Mouse (Mus musculus): ENCODE measurements around the gene Ninj1. TPM values are rescaled to one million over a fixed set of nuclear protein-coding genes. Genes with fewer than 3 reads are reported as not detected.

Ninj1 gene
- total RNA-seq (2021): 10 to 100 TPM; 16.3 to 24.0 TPM

- peak; percentile 78 to 84 for DNase-seq (ENCODE audit: low spot score in 2 of 2)
- intact Hi-C loops (cut with DNase I): no loop called here
Observed at GRCm38 (mm10) chr13:49187288-49188218, at the start of gene Ninj1. TSS of gene Ninj1 (plus strand) at chr13:49187485.

- intact Hi-C loops (cut with DNase I): no loop called here
- DNase-seq (ENCODE audit: low spot score in 2 of 2): no peak
Observed at GRCm38 (mm10) chr13:49140567-49140966, 46.7 kb upstream of the Ninj1 start.

GRCm38 (mm10) chr13:49142396-49142795 is 44.9 kb upstream of the Ninj1 start:
- no peak for DNase-seq (ENCODE audit: low spot score in 2 of 2)
- intact Hi-C loops (cut with DNase I): no loop called here

GRCm38 (mm10) chr13:49143323-49143722 is 44.0 kb upstream of the Ninj1 start:
- no peak for DNase-seq (ENCODE audit: low spot score in 2 of 2)

GRCm38 (mm10) chr13:49144451-49144850 is 42.8 kb upstream of the Ninj1 start:
- intact Hi-C loops (cut with DNase I): no loop called here
- DNase-seq (ENCODE audit: low spot score in 2 of 2): no peak

More at GRCm38 (mm10) chr13:49143323-49143722, 44.0 kb upstream of the Ninj1 start:
- intact Hi-C loops (cut with DNase I): no loop called here

- DNase-seq (ENCODE audit: low spot score in 2 of 2): peak in 1 of 2 experiments; percentile 38
- intact Hi-C loops (cut with DNase I): loop anchor here (5.0 kb wide), 2 partner anchors 73 to 178 kb away; partner anchors contain the start of gene Fam120a
Observed at GRCm38 (mm10) chr13:49145396-49145795, 41.9 kb upstream of the Ninj1 start.

- intact Hi-C loops (cut with DNase I): loop anchor here (2.0 to 5.0 kb wide), 3 partner anchors 25 to 179 kb away; partner anchors contain the start of gene Fam120a
- peak in 1 of 2 experiments; percentile 53 for DNase-seq (ENCODE audit: low spot score in 2 of 2)
Observed at GRCm38 (mm10) chr13:49146040-49146697, 41.1 kb upstream of the Ninj1 start.

GRCm38 (mm10) chr13:49146698-49147006 is 40.6 kb upstream of the Ninj1 start:
- intact Hi-C loops (cut with DNase I): loop anchor here (2.0 to 5.0 kb wide), 3 partner anchors 24 to 179 kb away; partner anchors contain the start of gene Fam120a
- DNase-seq (ENCODE audit: low spot score in 2 of 2): no peak

- intact Hi-C loops (cut with DNase I): loop anchor here (2.0 to 5.0 kb wide), 3 partner anchors 24 to 180 kb away; partner anchors contain the start of gene Fam120a
- peak; percentile 74 to 76 for DNase-seq (ENCODE audit: low spot score in 2 of 2)
Observed at GRCm38 (mm10) chr13:49147007-49147857, 40.1 kb upstream of the Ninj1 start.

- peak; percentile 87 to 91 for DNase-seq (ENCODE audit: low spot score in 2 of 2)
- intact Hi-C loops (cut with DNase I): loop anchor here (2.0 to 5.0 kb wide), 3 partner anchors 23 to 181 kb away; partner anchors contain the start of gene Fam120a
Observed at GRCm38 (mm10) chr13:49147858-49148226, 39.4 kb upstream of the Ninj1 start, which contains the start of gene Wnk2. TSS of gene Wnk2 (minus strand) at chr13:49148014.

GRCm38 (mm10) chr13:49148687-49149086 is 38.6 kb upstream of the Ninj1 start:
- DNase-seq (ENCODE audit: low spot score in 2 of 2): no peak
- intact Hi-C loops (cut with DNase I): loop anchor here (5.0 kb wide), 2 partner anchors 76 to 181 kb away; partner anchors contain the start of gene Fam120a

GRCm38 (mm10) chr13:49154028-49154427 is 33.3 kb upstream of the Ninj1 start:
- no peak for DNase-seq (ENCODE audit: low spot score in 2 of 2)
- intact Hi-C loops (cut with DNase I): no loop called here

GRCm38 (mm10) chr13:49154621-49155020 is 32.7 kb upstream of the Ninj1 start:
- DNase-seq (ENCODE audit: low spot score in 2 of 2): no peak
- intact Hi-C loops (cut with DNase I): no loop called here

GRCm38 (mm10) chr13:49156645-49157044 is 30.6 kb upstream of the Ninj1 start:
- DNase-seq (ENCODE audit: low spot score in 2 of 2): no peak
- intact Hi-C loops (cut with DNase I): no loop called here

- no peak for DNase-seq (ENCODE audit: low spot score in 2 of 2)
- intact Hi-C loops (cut with DNase I): no loop called here
Observed at GRCm38 (mm10) chr13:49158040-49158713, 29.1 kb upstream of the Ninj1 start.

- DNase-seq (ENCODE audit: low spot score in 2 of 2): no peak
- intact Hi-C loops (cut with DNase I): no loop called here
Observed at GRCm38 (mm10) chr13:49161236-49161635, 26.0 kb upstream of the Ninj1 start.

- intact Hi-C loops (cut with DNase I): no loop called here
Observed at GRCm38 (mm10) chr13:49162722-49163121, 24.6 kb upstream of the Ninj1 start.

GRCm38 (mm10) chr13:49163645-49164044 is 23.6 kb upstream of the Ninj1 start:
- no peak for DNase-seq (ENCODE audit: low spot score in 2 of 2)
- intact Hi-C loops (cut with DNase I): no loop called here

More at GRCm38 (mm10) chr13:49162722-49163121, 24.6 kb upstream of the Ninj1 start:
- DNase-seq (ENCODE audit: low spot score in 2 of 2): no peak

GRCm38 (mm10) chr13:49167081-49167480 is 20.2 kb upstream of the Ninj1 start:
- intact Hi-C loops (cut with DNase I): no loop called here
- no peak for DNase-seq (ENCODE audit: low spot score in 2 of 2)
